Mouse (Mus musculus) cerebellum, adult 9-11 months (tissue): ENCODE data around the gene Htra2.
A peak's percentile ranks its signal among the peaks of the same experiment; 100 is the strongest.

ENCODE experiments used
- DNase-seq: peaks from one replicate; pipeline ENCODE4 v3.0.0; 2022

Htra2 gene

GRCm38 (mm10) chr6:83054871-83055431 is at the start of gene Htra2:
TSS of gene Htra2 (minus strand) at chr6:83055273.
- DNase-seq: no peak

GRCm38 (mm10) chr6:83104158-83104557 is 49.1 kb upstream of the Htra2 start:
- no peak for DNase-seq

- peak; percentile 50 for DNase-seq
Measured at GRCm38 (mm10) chr6:83103130-83103650, 48.1 kb upstream of the Htra2 start.

- peak; percentile 69 for DNase-seq
Measured at GRCm38 (mm10) chr6:83101688-83102556, 46.8 kb upstream of the Htra2 start.

- peak; percentile 94 for DNase-seq
Measured at GRCm38 (mm10) chr6:83101316-83101687, 46.2 kb upstream of the Htra2 start, which contains the start of the genes Ccdc142 and Gm42688. TSS of gene Ccdc142 (plus strand) at chr6:83101601. TSS of gene Gm42688 (plus strand) at chr6:83101617.

- DNase-seq: no peak
Measured at GRCm38 (mm10) chr6:83098411-83098810, 43.3 kb upstream of the Htra2 start.

GRCm38 (mm10) chr6:83095968-83096367 is 40.9 kb upstream of the Htra2 start:
- DNase-seq: no peak

- DNase-seq: no peak
Measured at GRCm38 (mm10) chr6:83092416-83093127, 37.5 kb upstream of the Htra2 start.

- DNase-seq: no peak
Measured at GRCm38 (mm10) chr6:83087926-83088260, 32.8 kb upstream of the Htra2 start.

- no peak for DNase-seq
Measured at GRCm38 (mm10) chr6:83087205-83087925, 32.3 kb upstream of the Htra2 start.

- DNase-seq: no peak
Measured at GRCm38 (mm10) chr6:83086121-83087035, 31.3 kb upstream of the Htra2 start, which contains the start of gene Lbx2. TSS of gene Lbx2 (plus strand) at chr6:83086367.

- no peak for DNase-seq
Measured at GRCm38 (mm10) chr6:83084477-83084876, 29.4 kb upstream of the Htra2 start.

- DNase-seq: no peak
Measured at GRCm38 (mm10) chr6:83083497-83083896, 28.4 kb upstream of the Htra2 start.

GRCm38 (mm10) chr6:83080210-83080609 is 25.1 kb upstream of the Htra2 start:
- DNase-seq: no peak

- peak; percentile 98 for DNase-seq
Measured at GRCm38 (mm10) chr6:83078324-83078858, 23.3 kb upstream of the Htra2 start.

- DNase-seq: no peak
Measured at GRCm38 (mm10) chr6:83077630-83078323, 22.7 kb upstream of the Htra2 start, which contains the start of gene Pcgf1. TSS of gene Pcgf1 (plus strand) at chr6:83077869.

GRCm38 (mm10) chr6:83074979-83075378 is 19.9 kb upstream of the Htra2 start:
- no peak for DNase-seq

- peak; percentile 56 for DNase-seq
Measured at GRCm38 (mm10) chr6:83071220-83071619, 16.1 kb upstream of the Htra2 start.

GRCm38 (mm10) chr6:83070311-83071219 is 15.5 kb upstream of the Htra2 start:
- DNase-seq: no peak

- DNase-seq: no peak
Measured at GRCm38 (mm10) chr6:83070247-83070310, 15.0 kb upstream of the Htra2 start, which contains the start of gene Tlx2. TSS of gene Tlx2 (minus strand) at chr6:83070293.
